8 mouse cellular contexts compared by ENCODE assay signal in genomic region chr3:101604550-101605223, GRCm38 (mm10). TPM values are rescaled to one million over a fixed set of nuclear protein-coding genes. Genes with fewer than 3 reads are reported as not detected.
DNase-seq lines count a peak whose midpoint lies in the region; ATAC-seq and TF ChIP-seq lines count a peak whose summit lies in the region.

Gene Atp1a1 (minus strand): TSS chr3:101604684.

- TF ChIP-seq CTCF in liver, embryonic 14.5 days (IDR thresholded peaks at IDR 0.05; ENCODE audit: low read depth): 0 out of 2 replicates have a peak, but pooled peaks have one; percentile 31
- TF ChIP-seq CTCF in stomach, postnatal 0 days (IDR thresholded peaks at IDR 0.05; ENCODE audit: low read depth): peak; percentile 47

- H3K36me3 ChIP-seq in forebrain, embryonic 10.5 days (replicated peaks): no peaks in the 10 kb centered on the region
- no peaks in the 10 kb centered on the region for H3K36me3 ChIP-seq in heart, embryonic 15.5 days
- H3K36me3 ChIP-seq in liver, embryonic 14.5 days (replicated peaks; ENCODE audit: control insufficient read depth, insufficient read depth, low read depth): no peaks in the 10 kb centered on the region
- no peaks in the 10 kb centered on the region for H3K36me3 ChIP-seq in neural tube, embryonic 11.5 days (ENCODE audit: control insufficient read depth, insufficient read depth, low read length)
- H3K36me3 ChIP-seq in stomach, postnatal 0 days (ENCODE audit: control insufficient read depth, insufficient read depth, low read length): no peaks in the 10 kb centered on the region

- H3K4me2 ChIP-seq in heart, embryonic 15.5 days: peak within 1 kb of the TSS; percentile 91
- peak within 1 kb of the TSS; percentile 99 for H3K4me2 ChIP-seq in liver, embryonic 14.5 days (ENCODE audit: low read depth)
- peak within 1 kb of the TSS; percentile 70 for H3K4me2 ChIP-seq in neural tube, embryonic 11.5 days (ENCODE audit: low read depth)
- H3K4me2 ChIP-seq in stomach, postnatal 0 days (replicated peaks; ENCODE audit: low read depth): peak within 1 kb of the TSS; percentile 92

- no peak for TF ChIP-seq EP300 in liver, embryonic 14.5 days (IDR thresholded peaks at IDR 0.05; ENCODE audit: low read depth)
- TF ChIP-seq EP300 in stomach, postnatal 0 days (optimal IDR thresholded peaks at IDR 0.05): no peak

- peak within 1 kb of the TSS; percentile 99 for H3K27ac ChIP-seq in forebrain, embryonic 10.5 days
- H3K27ac ChIP-seq in heart, embryonic 15.5 days: peak within 1 kb of the TSS; percentile 100
- peak within 1 kb of the TSS; percentile 91 for H3K27ac ChIP-seq in liver, embryonic 14.5 days
- H3K27ac ChIP-seq in neural tube, embryonic 11.5 days (ENCODE audit: low read depth, low read length): peak within 1 kb of the TSS; percentile 94
- peak within 1 kb of the TSS; percentile 100 for H3K27ac ChIP-seq in stomach, postnatal 0 days (replicated peaks)

- H3K9me3 ChIP-seq in forebrain, embryonic 10.5 days: no peaks in the 10 kb centered on the region
- H3K9me3 ChIP-seq in heart, embryonic 15.5 days (replicated peaks): no peaks in the 10 kb centered on the region
- no peaks in the 10 kb centered on the region for H3K9me3 ChIP-seq in liver, embryonic 14.5 days (ENCODE audit: control insufficient read depth, low read length)
- H3K9me3 ChIP-seq in neural tube, embryonic 11.5 days (ENCODE audit: control insufficient read depth, low read length): no peaks in the 10 kb centered on the region
- no peaks in the 10 kb centered on the region for H3K9me3 ChIP-seq in stomach, postnatal 0 days (ENCODE audit: control insufficient read depth, low read length)

- H3K27me3 ChIP-seq in forebrain, embryonic 10.5 days (ENCODE audit: poor library complexity, severe bottlenecking): peaks cover 17% of the 10 kb centered on the region
- H3K27me3 ChIP-seq in heart, embryonic 15.5 days: no peaks in the 10 kb centered on the region
- peaks cover 2% of the 10 kb centered on the region; the same call in 1 of the 2 replicates for H3K27me3 ChIP-seq in liver, embryonic 14.5 days (ENCODE audit: control insufficient read depth, insufficient read depth, low read length)
- no peaks in the 10 kb centered on the region for H3K27me3 ChIP-seq in neural tube, embryonic 11.5 days (ENCODE audit: control insufficient read depth, insufficient read depth, low read length)
- H3K27me3 ChIP-seq in stomach, postnatal 0 days (ENCODE audit: control insufficient read depth, insufficient read depth, low read length): no peaks in the 10 kb centered on the region

- H3K4me1 ChIP-seq in forebrain, embryonic 10.5 days: peaks cover 55% of the 10 kb centered on the region
- peaks cover 40% of the 10 kb centered on the region for H3K4me1 ChIP-seq in heart, embryonic 15.5 days (replicated peaks)
- H3K4me1 ChIP-seq in liver, embryonic 14.5 days (replicated peaks; ENCODE audit: control insufficient read depth in 2 of 2, insufficient read depth in 2 of 2, low read length in 1 of 2): peaks cover 23 to 24% of the 10 kb centered on the region in 2 experiments
- peaks cover 24% of the 10 kb centered on the region for H3K4me1 ChIP-seq in neural tube, embryonic 11.5 days (ENCODE audit: control insufficient read depth, insufficient read depth, low read length)
- H3K4me1 ChIP-seq in stomach, postnatal 0 days (replicated peaks; ENCODE audit: control insufficient read depth, insufficient read depth): peaks cover 6% of the 10 kb centered on the region; the same call in 1 of the 2 replicates

- under 1% methylated on average over 60 of the region's 64 CpGs for WGBS in forebrain, embryonic 10.5 days
- under 1% methylated on average over 60 of the region's 64 CpGs for WGBS in heart, embryonic 15.5 days
- WGBS in liver, embryonic 14.5 days (ENCODE audit: insufficient replicate concordance): under 1% methylated on average over 63 of the region's 64 CpGs
- WGBS in neural tube, embryonic 11.5 days: under 1% methylated on average over 64 of the region's 64 CpGs
- 2% methylated on average over 54 of the region's 64 CpGs for WGBS in stomach, postnatal 0 days

- H3K4me3 ChIP-seq in forebrain, embryonic 10.5 days: peak within 1 kb of the TSS; percentile 91
- peak within 1 kb of the TSS; percentile 89 for H3K4me3 ChIP-seq in heart, embryonic 15.5 days
- H3K4me3 ChIP-seq in liver, embryonic 14.5 days (ENCODE audit: insufficient read depth in 1 of 2, low read depth in 2 of 2, low read length in 2 of 2): peak within 1 kb of the TSS; percentile 73 to 92
- peak within 1 kb of the TSS; percentile 74 for H3K4me3 ChIP-seq in neural tube, embryonic 11.5 days (ENCODE audit: low read depth, low read length)
- H3K4me3 ChIP-seq in stomach, postnatal 0 days (ENCODE audit: low read depth, low read length): peak within 1 kb of the TSS; percentile 97

- peak; percentile 93 for ATAC-seq in heart, embryonic 15.5 days (replicated peaks; ENCODE audit: insufficient number of reproducible peaks, insufficient read depth, low FRiP score, low read depth)
- peak; percentile 93 for ATAC-seq in liver, embryonic 14.5 days (ENCODE audit: insufficient read depth)
- ATAC-seq in neural tube, embryonic 11.5 days (ENCODE audit: insufficient read depth, low FRiP score, low TSS enrichment): peak; percentile 95
- ATAC-seq in stomach, postnatal 0 days (ENCODE audit: low FRiP score, low TSS enrichment): peak; percentile 92

- H3K9ac ChIP-seq in heart, embryonic 15.5 days: peak within 1 kb of the TSS; percentile 99
- H3K9ac ChIP-seq in liver, embryonic 14.5 days (replicated peaks): peak within 1 kb of the TSS; percentile 93
- H3K9ac ChIP-seq in neural tube, embryonic 11.5 days (ENCODE audit: low read length): peak within 1 kb of the TSS; percentile 95
- peak within 1 kb of the TSS; percentile 98 for H3K9ac ChIP-seq in stomach, postnatal 0 days (ENCODE audit: low read length)

- DNase-seq in CD8-positive naive resting alpha-beta T cell, adult 2 months (ENCODE audit: low read depth in 2 of 2, low spot score in 2 of 2): peak; percentile 96 to 98
- DNase-seq in c-Kit-positive CD71-negative TER-119-negative erythroid progenitor cells, embryonic 14.5 days (ENCODE audit: low read depth): peak; percentile 98
- peak; percentile 98 for DNase-seq in forebrain, embryonic 10.5 days (ENCODE audit: extremely low spot score, low spot score)
- DNase-seq in kidney, postnatal 25 days: peak; percentile 99 to 100
- peak; percentile 93 to 94 (median 94) for DNase-seq in liver, embryonic 14.5 days (ENCODE audit: low read depth in 3 of 3, low spot score in 3 of 3)
- peak; percentile 99 for DNase-seq in neural tube, embryonic 11.5 days (ENCODE audit: low spot score)
- peak; percentile 99 for DNase-seq in stomach, postnatal 0 days (ENCODE audit: low spot score)

RNA-seq across cellular contexts. Expression of gene Atp1a1, which starts in this region (rescaled TPM):
- 42.8 and 48.2 TPM in 2 replicates for polyA plus RNA-seq in forebrain, embryonic 10.5 days (2016; fragmentation: Nextera tagmentation; extraction: Ambion mirVana)
- polyA plus RNA-seq in heart, embryonic 15.5 days (2015; fragmentation: Nextera tagmentation; extraction: Ambion mirVana): 270 and 271 TPM in 2 replicates
- polyA plus RNA-seq in liver, embryonic 14.5 days (2012; rRNA removed): 44.0 and 48.4 TPM in 2 replicates
- 54.7 and 62.2 TPM in 2 replicates for polyA plus RNA-seq in liver, embryonic 14.5 days (2014; fragmentation: Nextera tagmentation; extraction: Ambion mirVana)
- 115 TPM in 2 replicates for polyA plus RNA-seq in neural tube, embryonic 11.5 days (2014; fragmentation: Nextera tagmentation; extraction: Ambion mirVana)
- polyA plus RNA-seq in stomach, postnatal 0 days (2015; fragmentation: Nextera tagmentation; extraction: Ambion mirVana): 132 and 138 TPM in 2 replicates

Comparison
In these comparisons a context has a peak if more than half of its experiments do, and no peak if none do; other contexts are left out.
1. Peak in every context shown above with its lines: DNase-seq, ATAC-seq, H3K4me3 ChIP-seq and H3K27ac ChIP-seq.